Mouse (Mus musculus): ENCODE measurements around the gene Zfp609. TPM values are rescaled to one million over a fixed set of nuclear protein-coding genes. Genes with fewer than 3 reads are reported as not detected.
A peak's percentile ranks its signal among the peaks of the same experiment; 100 is the strongest.

Zfp609 gene
- polyA plus RNA-seq, 1 experiment from 2014 or later: 8.1 TPM

DNA sequence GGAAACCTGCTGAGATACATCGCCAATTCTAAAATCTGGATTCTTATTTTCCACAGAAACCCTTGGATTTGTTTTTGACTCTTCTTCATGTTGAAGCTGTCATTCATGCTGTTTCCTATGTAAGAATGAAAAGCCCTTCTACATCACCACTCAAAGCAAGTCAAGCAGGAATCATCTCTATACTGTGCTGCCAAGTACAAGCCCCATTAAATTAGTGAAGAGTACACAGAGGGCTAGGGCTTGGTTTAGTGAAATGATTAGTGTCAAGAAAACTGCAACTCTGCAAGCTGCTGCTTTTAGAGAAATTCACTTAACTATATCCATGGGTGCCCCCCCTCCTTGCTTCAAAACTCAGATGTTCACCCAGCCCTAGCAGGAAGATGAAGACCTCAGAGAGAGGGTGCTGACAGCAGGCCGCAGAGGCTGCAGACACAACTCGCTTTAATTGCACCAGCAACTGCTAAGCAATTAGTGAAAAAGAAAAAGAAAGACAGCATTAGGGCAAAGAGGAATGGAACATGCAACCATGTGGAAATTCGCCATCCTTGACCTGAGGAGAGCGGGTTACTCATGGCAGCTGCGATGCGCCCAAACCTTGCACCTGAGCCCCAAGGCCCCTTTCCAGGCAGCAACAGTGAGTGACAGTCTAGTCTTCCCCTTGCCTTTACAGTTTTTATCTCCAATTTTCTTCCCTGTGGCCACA lies 71.5 kb downstream of the Zfp609 start:
- WGBS: 91% methylated on average over 7 of the region's 7 CpGs
- ATAC-seq (ENCODE audit: low FRiP score, low read depth): no peak
- Histone ChIP-seq H3K27me3 (no peaks in the 10 kb centered on the region), H3K4me2 (replicated peaks) (no peak overlapping the region), H3K27ac (no peak overlapping the region), H3K36me3 (peaks cover 7% of the 10 kb centered on the region; the same call in 1 of the 2 replicates), H3K4me3 (no peak overlapping the region), H3K4me1 (peaks cover 8% of the 10 kb centered on the region; the same call in 1 of the 2 replicates), H3K9me3 (no peaks in the 10 kb centered on the region), H3K9ac (no peak overlapping the region)

DNA sequence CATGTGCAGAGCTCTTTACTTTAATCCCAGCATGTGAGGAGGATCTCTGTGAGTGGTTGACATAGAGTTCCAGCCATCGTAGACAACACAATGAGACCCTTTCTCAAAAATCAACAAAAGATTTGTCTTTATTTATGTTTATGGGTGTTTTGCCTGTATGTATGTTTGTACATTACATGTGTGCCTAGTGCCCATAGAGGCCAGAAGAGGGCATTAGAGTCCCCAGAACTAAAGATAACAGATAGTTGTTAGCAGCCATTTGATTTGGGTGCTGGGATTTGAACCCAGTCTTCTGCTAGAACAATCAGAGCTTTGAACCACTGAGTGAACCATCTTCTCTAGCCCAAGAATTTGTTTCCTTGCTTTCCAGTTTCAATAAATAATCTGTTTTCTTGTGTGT lies 72.2 kb downstream of the Zfp609 start:
- Histone ChIP-seq H3K9ac (no peak overlapping the region), H3K4me2 (replicated peaks) (no peak overlapping the region), H3K4me1 (peaks cover 6% of the 10 kb centered on the region; the same call in 1 of the 2 replicates), H3K9me3 (no peaks in the 10 kb centered on the region), H3K36me3 (peaks cover 7% of the 10 kb centered on the region; the same call in 1 of the 2 replicates), H3K27ac (no peak overlapping the region), H3K4me3 (no peak overlapping the region), H3K27me3 (no peaks in the 10 kb centered on the region)
- no peak for ATAC-seq (ENCODE audit: low FRiP score, low read depth)
- 93% methylated on average over 1 of the region's 1 CpGs for WGBS

- ATAC-seq (ENCODE audit: low FRiP score, low read depth): no peak
- Histone ChIP-seq H3K27ac (no peak overlapping the region), H3K9ac (no peak overlapping the region), H3K4me2 (replicated peaks) (no peak overlapping the region), H3K27me3 (no peaks in the 10 kb centered on the region), H3K9me3 (no peaks in the 10 kb centered on the region), H3K36me3 (peaks cover 4% of the 10 kb centered on the region; the same call in 1 of the 2 replicates), H3K4me1 (peaks cover 10% of the 10 kb centered on the region), H3K4me3 (no peak overlapping the region)
- 96% methylated on average over 3 of the region's 3 CpGs for WGBS
Measured at GRCm38 (mm10) chr9:65752632-65753031, 74.7 kb downstream of the Zfp609 start.

- peaks cover 4% of the 10 kb centered on the region; the same call in 1 of the 2 replicates for H3K36me3 ChIP-seq
- H3K4me3 ChIP-seq: no peak overlapping the region
- H3K9me3 ChIP-seq: no peaks in the 10 kb centered on the region
- no peak overlapping the region for H3K4me2 ChIP-seq (replicated peaks)
- no peaks in the 10 kb centered on the region for H3K27me3 ChIP-seq
- no peak overlapping the region for H3K27ac ChIP-seq
- ATAC-seq (ENCODE audit: low FRiP score, low read depth): no peak
- peaks cover 10% of the 10 kb centered on the region for H3K4me1 ChIP-seq
- no peak overlapping the region for H3K9ac ChIP-seq
- WGBS: 95% methylated on average over 7 of the region's 7 CpGs
Measured at GRCm38 (mm10) chr9:65751906-65752305, 75.5 kb downstream of the Zfp609 start.

DNA sequence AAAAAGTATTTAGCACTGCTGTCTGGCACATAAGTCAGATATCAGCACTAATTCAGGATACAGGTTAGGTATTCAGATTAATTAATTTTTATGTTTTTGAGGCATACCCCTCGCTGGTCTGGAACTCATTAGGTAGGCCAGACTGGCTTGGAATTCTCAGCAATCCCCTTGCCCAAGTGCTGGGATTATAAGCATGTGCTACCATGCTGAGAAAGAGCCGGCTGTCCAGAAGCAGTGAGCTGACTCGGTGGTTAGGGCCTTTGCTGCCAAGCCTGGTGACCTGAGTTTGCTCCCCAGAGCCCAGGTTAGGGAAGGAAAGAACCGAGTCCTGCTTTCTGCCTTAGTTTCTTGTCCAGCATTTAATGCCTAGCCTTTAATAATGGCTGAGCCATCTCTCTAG lies 79.3 kb downstream of the Zfp609 start:
- Histone ChIP-seq H3K4me3 (no peak overlapping the region), H3K4me1 (peaks cover 35% of the 10 kb centered on the region), H3K4me2 (replicated peaks) (no peak overlapping the region), H3K9me3 (no peaks in the 10 kb centered on the region), H3K27me3 (no peaks in the 10 kb centered on the region), H3K36me3 (peaks cover 2% of the 10 kb centered on the region; the same call in 1 of the 2 replicates), H3K9ac (no peak overlapping the region), H3K27ac (no peak overlapping the region; the same call in 1 of the 2 replicates)
- WGBS: 18% methylated on average over 4 of the region's 4 CpGs
- ATAC-seq (ENCODE audit: low FRiP score, low read depth): no peak

DNA sequence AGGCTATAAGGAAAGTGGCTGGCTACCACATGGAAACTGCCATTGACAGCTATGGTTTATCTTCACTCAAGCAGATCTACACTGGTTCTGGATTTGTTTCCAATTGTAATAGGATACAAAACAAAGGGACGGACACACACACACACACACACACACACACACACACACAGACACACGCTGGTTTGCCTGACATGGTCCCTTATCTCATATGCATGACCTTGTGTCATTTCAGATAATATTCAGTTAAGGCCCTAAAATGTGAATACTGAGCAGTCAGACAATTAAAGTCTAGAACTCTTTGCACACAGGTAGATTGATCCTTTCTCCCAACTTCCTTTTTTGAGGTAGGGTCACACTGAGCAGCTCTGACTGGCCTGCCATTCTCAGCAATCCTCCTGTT lies 80.9 kb downstream of the Zfp609 start:
- no peaks in the 10 kb centered on the region for H3K27me3 ChIP-seq
- 80% methylated on average over 2 of the region's 2 CpGs for WGBS
- no peak for ATAC-seq (ENCODE audit: low FRiP score, low read depth)

GRCm38 (mm10) chr9:65745456-65745855 lies 81.9 kb downstream of the Zfp609 start:
- 47% methylated on average over 5 of the region's 5 CpGs for WGBS

More for the DNA sequence above, 80.9 kb downstream of the Zfp609 start:
- no peak overlapping the region for H3K4me3 ChIP-seq
- H3K9me3 ChIP-seq: no peaks in the 10 kb centered on the region
- no peak overlapping the region for H3K27ac ChIP-seq
- peaks cover 35% of the 10 kb centered on the region for H3K4me1 ChIP-seq
- no peak overlapping the region for H3K9ac ChIP-seq
- H3K36me3 ChIP-seq: no peaks in the 10 kb centered on the region; the same call in 1 of the 2 replicates
- H3K4me2 ChIP-seq (replicated peaks): no peak overlapping the region

DNA sequence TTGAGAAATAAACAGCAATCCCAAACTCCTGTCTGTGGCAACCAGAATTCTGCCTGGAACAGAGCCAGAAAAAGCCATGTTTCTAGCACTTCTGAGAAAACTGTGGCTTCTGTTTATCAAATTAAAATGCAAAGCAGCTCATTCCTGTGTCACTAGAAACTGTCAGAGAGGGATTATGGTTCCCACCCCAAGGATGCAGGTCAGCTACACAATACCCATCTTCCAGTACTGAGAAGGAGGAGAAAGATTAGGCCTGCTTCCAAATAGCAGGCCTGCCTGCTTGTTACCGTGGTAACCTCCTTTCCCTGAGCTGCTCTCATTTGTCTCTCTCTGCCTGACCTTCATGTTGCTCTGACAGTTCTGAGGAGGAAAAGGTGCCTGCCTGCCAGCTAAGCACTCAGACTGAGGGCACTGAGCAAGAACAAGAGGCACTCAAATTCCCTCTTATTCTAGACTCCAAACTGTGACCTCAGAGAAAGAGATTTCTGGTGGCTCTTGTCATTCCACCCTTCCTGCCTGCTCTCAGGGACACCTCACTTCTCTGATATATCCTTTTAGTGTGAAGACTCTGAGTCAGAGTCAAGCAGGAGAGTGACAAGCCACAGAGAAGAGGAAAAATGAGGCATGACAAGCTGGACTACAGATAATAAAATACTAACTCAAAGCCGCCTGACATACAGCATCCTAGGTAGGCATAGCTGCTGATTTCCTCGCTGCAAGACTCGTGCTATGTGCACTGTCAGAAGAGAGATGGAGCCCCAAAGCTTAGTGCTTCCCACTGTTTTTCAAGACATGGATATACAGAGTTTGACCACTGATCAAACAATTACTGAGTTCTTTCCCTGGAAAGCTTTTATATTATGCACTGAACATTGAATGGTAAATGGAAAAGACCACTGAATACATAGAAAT lies 82.9 kb downstream of the Zfp609 start:
- 0 out of 2 replicates have a peak overlapping the region, but pooled peaks have one; percentile 44 for H3K27ac ChIP-seq
- 60% methylated on average over 4 of the region's 4 CpGs for WGBS
- ATAC-seq (ENCODE audit: low FRiP score, low read depth): peak; percentile 44; the same call in 1 of the 2 replicates

More at GRCm38 (mm10) chr9:65745456-65745855, 81.9 kb downstream of the Zfp609 start:
- no peak overlapping the region for H3K9ac ChIP-seq
- no peak overlapping the region for H3K4me2 ChIP-seq (replicated peaks)
- no peaks in the 10 kb centered on the region for H3K36me3 ChIP-seq
- H3K27me3 ChIP-seq: no peaks in the 10 kb centered on the region
- peaks cover 35% of the 10 kb centered on the region for H3K4me1 ChIP-seq
- H3K9me3 ChIP-seq: no peaks in the 10 kb centered on the region
- H3K27ac ChIP-seq: no peak overlapping the region
- H3K4me3 ChIP-seq: no peak overlapping the region
- no peak for ATAC-seq (ENCODE audit: low FRiP score, low read depth)

DNA sequence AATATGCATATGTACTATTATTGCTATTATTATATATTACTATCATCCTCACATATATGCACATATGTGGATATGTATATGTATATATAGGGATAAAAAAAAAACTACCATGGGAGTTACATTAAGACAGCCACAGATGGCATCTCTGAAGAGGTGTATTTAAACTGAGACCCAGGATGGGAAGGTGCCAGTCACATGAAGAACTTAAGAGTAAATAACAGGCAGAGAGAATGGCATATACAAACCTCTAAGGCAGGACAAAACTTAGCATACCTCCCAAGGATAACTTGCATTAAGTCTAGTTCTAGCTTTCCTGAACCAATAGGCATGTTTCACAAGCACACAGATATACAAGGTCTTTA lies 83.6 kb downstream of the Zfp609 start:
- no peaks in the 10 kb centered on the region for H3K27me3 ChIP-seq
- no peak overlapping the region for H3K4me2 ChIP-seq (replicated peaks)
- no peak overlapping the region for H3K27ac ChIP-seq
- no peak overlapping the region for H3K4me3 ChIP-seq
- no peak overlapping the region for H3K9ac ChIP-seq
- H3K9me3 ChIP-seq: peaks cover 4% of the 10 kb centered on the region; the same call in 1 of the 2 replicates
- no peak for ATAC-seq (ENCODE audit: low FRiP score, low read depth)
- H3K4me1 ChIP-seq: peaks cover 34% of the 10 kb centered on the region
- peaks cover 7% of the 10 kb centered on the region for H3K36me3 ChIP-seq

More for the DNA sequence above, 82.9 kb downstream of the Zfp609 start:
- Histone ChIP-seq H3K4me3 (no peak overlapping the region), H3K4me1 (peaks cover 35% of the 10 kb centered on the region), H3K9ac (no peak overlapping the region), H3K4me2 (replicated peaks) (no peak overlapping the region), H3K27me3 (no peaks in the 10 kb centered on the region), H3K9me3 (no peaks in the 10 kb centered on the region), H3K36me3 (peaks cover under 1% of the 10 kb centered on the region)

DNA sequence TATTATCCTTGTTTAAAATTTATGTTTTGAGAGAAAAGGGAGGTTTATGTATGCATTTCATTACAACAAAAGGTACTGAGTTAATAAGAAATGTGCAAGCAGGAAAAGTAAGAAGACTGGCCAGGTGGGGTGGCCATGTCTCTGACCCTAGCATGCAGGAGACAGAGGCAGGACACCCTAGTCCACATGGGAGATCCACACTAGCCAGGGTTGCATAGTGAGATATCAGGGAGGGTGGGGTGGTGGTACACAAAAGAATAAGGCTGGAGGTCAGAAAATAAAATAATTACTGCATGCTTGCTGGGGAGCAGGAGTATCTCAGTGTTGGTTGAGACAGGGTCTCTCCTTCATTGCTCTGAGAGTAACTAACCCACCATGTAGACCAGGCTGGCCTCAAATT lies 84.0 kb downstream of the Zfp609 start:
- Histone ChIP-seq H3K9ac (no peak overlapping the region), H3K4me2 (replicated peaks) (no peak overlapping the region), H3K9me3 (peaks cover 7% of the 10 kb centered on the region; the same call in 1 of the 2 replicates), H3K27me3 (no peaks in the 10 kb centered on the region), H3K27ac (no peak overlapping the region), H3K36me3 (peaks cover 12% of the 10 kb centered on the region), H3K4me1 (peaks cover 29% of the 10 kb centered on the region), H3K4me3 (no peak overlapping the region)
- no peak for ATAC-seq (ENCODE audit: low FRiP score, low read depth)

DNA sequence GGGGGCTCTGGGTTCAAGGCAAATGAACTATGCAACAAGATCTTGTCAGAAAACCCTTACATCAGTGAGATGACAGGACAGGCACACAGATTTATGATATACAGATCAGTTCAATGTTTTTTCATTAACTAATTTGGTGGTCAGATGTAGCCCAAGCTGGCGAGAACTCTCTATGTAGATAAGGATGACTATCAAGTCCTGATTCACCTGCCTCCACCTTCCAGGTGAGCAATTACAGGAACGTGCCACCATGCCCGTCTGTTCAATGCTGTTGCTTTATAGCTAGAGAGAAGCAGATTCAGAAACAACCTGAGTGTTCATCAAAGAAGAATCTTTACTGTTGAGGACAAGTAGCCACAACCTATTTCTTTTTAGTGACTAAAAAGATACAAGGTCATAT lies 84.6 kb downstream of the Zfp609 start:
- H3K4me2 ChIP-seq (replicated peaks): no peak overlapping the region
- H3K27ac ChIP-seq: no peak overlapping the region
- peaks cover 7% of the 10 kb centered on the region; the same call in 1 of the 2 replicates for H3K9me3 ChIP-seq
- 91% methylated on average over 3 of the region's 3 CpGs for WGBS
- H3K4me1 ChIP-seq: peaks cover 25% of the 10 kb centered on the region
- no peak for ATAC-seq (ENCODE audit: low FRiP score, low read depth)
- no peaks in the 10 kb centered on the region for H3K27me3 ChIP-seq
- no peak overlapping the region for H3K4me3 ChIP-seq
- H3K36me3 ChIP-seq: peaks cover 12% of the 10 kb centered on the region
- H3K9ac ChIP-seq: no peak overlapping the region

All from limb, embryonic 13.5 days (tissue).